Mouse (Mus musculus) heart, postnatal 0 days (tissue): ENCODE results near the gene Anpep. TPM values are rescaled to one million over a fixed set of nuclear protein-coding genes. Genes with fewer than 3 reads are reported as not detected.

Experiments
- ATAC-seq: fragments of 200-750 bp; cut with Nextera tagmentation; 2 replicates; pipeline ENCODE4 v1.8.0; 2017; ENCODE audit warnings: low read depth, moderate number of reproducible peaks, moderate library complexity; ENCODE audit not compliant: insufficient read depth
- DNase-seq: peaks from one replicate; pipeline ENCODE4 v3.0.0-alpha.2; 2016; ENCODE audit warnings: low spot score
- H3K27ac ChIP-seq: fragments of 300-500 bp; sonication (generic); 2 replicates; pipeline ENCODE4 v1.5.1; 2014; ENCODE audit warnings: low read depth, mild to moderate bottlenecking
- H3K27me3 ChIP-seq: fragments of 300-500 bp; sonication (generic); 2 replicates; pipeline ENCODE4 v1.6.1; 2014; ENCODE audit warnings: low read length, mixed read lengths; ENCODE audit not compliant: control insufficient read depth, insufficient read depth
- H3K36me3 ChIP-seq: fragments of 300-500 bp; sonication (generic); replicated peaks from 2 replicates; pipeline ENCODE4 v1.6.1; 2014; ENCODE audit warnings: low read length, mixed read lengths; ENCODE audit not compliant: control insufficient read depth, insufficient read depth
- H3K4me1 ChIP-seq: fragments of 300-500 bp; sonication (generic); 2 replicates; pipeline ENCODE4 v1.6.1; 2014; ENCODE audit warnings: antibody characterized with exemption; ENCODE audit not compliant: control insufficient read depth, insufficient read depth
- H3K4me2 ChIP-seq: fragments of 300-500 bp; sonication (generic); 2 replicates; pipeline ENCODE4 v1.6.1; 2014; ENCODE audit warnings: low read depth, mild to moderate bottlenecking, low read length, moderate library complexity
- H3K4me3 ChIP-seq: fragments of 300-500 bp; sonication (generic); 2 replicates; pipeline ENCODE4 v1.5.1; 2014; ENCODE audit warnings: low read depth, low read length
- H3K9ac ChIP-seq: fragments of 300-500 bp; sonication (generic); replicated peaks from 2 replicates; pipeline ENCODE4 v1.6.1; 2014; ENCODE audit warnings: low read depth, low read length, mixed read lengths
- H3K9me3 ChIP-seq: fragments of 300-500 bp; sonication (generic); replicated peaks from 2 replicates; pipeline ENCODE4 v1.6.1; 2016; ENCODE audit warnings: low read length; ENCODE audit not compliant: control insufficient read depth
- CTCF ChIP-seq: IDR thresholded peaks from 2 replicates; pipeline ENCODE4 v1.5.1; 2016; ENCODE audit warnings: antibody characterized with exemption, control low read depth, low read depth
- EP300 ChIP-seq: IDR thresholded peaks from 2 replicates; pipeline ENCODE4 v1.6.1; 2016; ENCODE audit warnings: antibody characterized with exemption, low read depth
- WGBS: fragments of 180-500 bp; shearing (Covaris S2); extraction: QIAGEN DNeasy Blood & Tissue Kit; methylation state at CpG from one replicate; pipeline ENCODE4 v1.1.7; 2014; 5-methylcytosine and 5-hydroxymethylcytosine counted together
- polyA plus RNA-seq: library from polyadenylated mRNA; unstranded; fragments of >200 nt; fragmentation: Nextera tagmentation; extraction: Ambion mirVana; gene quantifications from 2 replicates; pipeline ENCODE4 v1.2.1, GENCODE M21; 2015
- total RNA-seq: library from RNA; depleted of rRNA; stranded (reverse); fragments of >200 nt; gene quantifications from 2 replicates; pipeline ENCODE4 v1.2.3, GENCODE M21; 2014; ENCODE audit warnings: low replicate concordance

The Anpep gene
- total and polyA plus RNA-seq, 2 experiments from 2014 or later = 6.9 to 15.6 TPM

GRCm38 (mm10) chr7:79831585-79831984 lies 29.3 kb downstream of the Anpep start:
- TF ChIP-seq EP300 = no peak
- TF ChIP-seq CTCF = no peak
- WGBS = 53% methylated on average over 6 of the region's 6 CpGs
- DNase-seq (peak; percentile 30), ATAC-seq (no peak)
- no peak overlapping the region for H3K4me2 ChIP-seq
- H3K27me3 ChIP-seq = no peaks in the 10 kb centered on the region
- no peaks in the 10 kb centered on the region for H3K9me3 ChIP-seq
- H3K4me3 ChIP-seq = no peak overlapping the region
- no peaks in the 10 kb centered on the region for H3K4me1 ChIP-seq
- H3K36me3 ChIP-seq = no peaks in the 10 kb centered on the region
- no peak overlapping the region for H3K9ac ChIP-seq
- peak overlapping the region; percentile 13; the same call in 1 of the 2 replicates for H3K27ac ChIP-seq

- Histone ChIP-seq H3K27me3 (no peaks in the 10 kb centered on the region), H3K27ac (peak overlapping the region; percentile 25; the same call in 1 of the 2 replicates), H3K4me2 (no peak overlapping the region), H3K36me3 (no peaks in the 10 kb centered on the region), H3K4me3 (no peak overlapping the region), H3K4me1 (no peaks in the 10 kb centered on the region), H3K9me3 (no peaks in the 10 kb centered on the region), H3K9ac (no peak overlapping the region)
- 57% methylated on average over 6 of the region's 6 CpGs for WGBS
- no peak for TF ChIP-seq EP300
- TF ChIP-seq CTCF = no peak
- DNase-seq = no peak
- ATAC-seq = no peak
These were observed 29.7 kb downstream of the Anpep start for GRCm38 (mm10) chr7:79831145-79831544.

GRCm38 (mm10) chr7:79828341-79828740 lies 32.5 kb downstream of the Anpep start:
- no peaks in the 10 kb centered on the region for H3K27me3 ChIP-seq
- peaks cover 7% of the 10 kb centered on the region; the same call in 1 of the 2 replicates for H3K9me3 ChIP-seq
- ATAC-seq (no peak), DNase-seq (no peak)
- WGBS = 73% methylated on average over 3 of the region's 3 CpGs
- H3K9ac ChIP-seq = no peak overlapping the region
- no peak for TF ChIP-seq EP300
- no peaks in the 10 kb centered on the region; the same call in 1 of the 2 replicates for H3K36me3 ChIP-seq
- H3K4me1 ChIP-seq = no peaks in the 10 kb centered on the region
- H3K4me2 ChIP-seq = no peak overlapping the region
- H3K27ac ChIP-seq = no peak overlapping the region
- H3K4me3 ChIP-seq = no peak overlapping the region

GRCm38 (mm10) chr7:79822092-79822695 lies 38.7 kb downstream of the Anpep start:
- Histone ChIP-seq H3K27ac (no peak overlapping the region), H3K9me3 (peaks cover 7% of the 10 kb centered on the region; the same call in 1 of the 2 replicates), H3K36me3 (no peaks in the 10 kb centered on the region; the same call in 1 of the 2 replicates), H3K9ac (no peak overlapping the region), H3K4me3 (no peak overlapping the region), H3K4me1 (peaks cover 9% of the 10 kb centered on the region; the same call in 1 of the 2 replicates), H3K4me2 (no peak overlapping the region), H3K27me3 (no peaks in the 10 kb centered on the region)
- DNase-seq (no peak), ATAC-seq (no peak)
- 69% methylated on average over 12 of the region's 12 CpGs for WGBS
- TF ChIP-seq CTCF (no peak), EP300 (no peak)

- DNase-seq = no peak
- TF ChIP-seq CTCF = no peak
- TF ChIP-seq EP300 = no peak
- no peak for ATAC-seq
- Histone ChIP-seq H3K4me3 (no peak overlapping the region), H3K27me3 (no peaks in the 10 kb centered on the region), H3K9me3 (peaks cover 7% of the 10 kb centered on the region; the same call in 1 of the 2 replicates), H3K27ac (no peak overlapping the region), H3K4me1 (peaks cover 9% of the 10 kb centered on the region; the same call in 1 of the 2 replicates), H3K9ac (no peak overlapping the region), H3K36me3 (no peaks in the 10 kb centered on the region; the same call in 1 of the 2 replicates), H3K4me2 (no peak overlapping the region)
- WGBS = 62% methylated on average over 11 of the region's 11 CpGs
These were observed 40.9 kb downstream of the Anpep start for GRCm38 (mm10) chr7:79819996-79820395.

GRCm38 (mm10) chr7:79819515-79819914 lies 41.3 kb downstream of the Anpep start:
- 19% methylated on average over 4 of the region's 4 CpGs for WGBS
- Histone ChIP-seq H3K27me3 (no peaks in the 10 kb centered on the region), H3K4me2 (no peak overlapping the region), H3K36me3 (no peaks in the 10 kb centered on the region), H3K9me3 (peaks cover 3% of the 10 kb centered on the region; the same call in 1 of the 2 replicates), H3K4me1 (peaks cover 9% of the 10 kb centered on the region; the same call in 1 of the 2 replicates), H3K9ac (no peak overlapping the region), H3K27ac (no peak overlapping the region), H3K4me3 (no peak overlapping the region)
- no peak for ATAC-seq
- TF ChIP-seq CTCF (no peak), EP300 (no peak)
- no peak for DNase-seq
